Mouse (Mus musculus) adrenal gland, adult (tissue): ENCODE data around the gene Hist1h4h.
"Not testable (repeated sequence)": the region's sequence is repeated elsewhere in the genome, so short reads cannot be mapped to it uniquely, and the experiment has no call there.

Source experiments
- DNase-seq, 2 experiments: peaks; one replicate each; pipeline ENCODE4 v3.0.0; 2022 to 2023; ENCODE audit warnings: low spot score in 1 of 2; ENCODE audit not compliant: inconsistent age in 2 of 2

Gene Hist1h4h

GRCm38 (mm10) chr13:23534368-23535131, 3.7 kb downstream of the Hist1h4h start:
- DNase-seq: peak in 1 of 2 experiments; percentile 54

GRCm38 (mm10) chr13:23535137-23536075, 4.6 kb downstream of the Hist1h4h start, which contains the start of gene Hist1h3g:
Gene Hist1h3g, plus strand, starts transcription at chr13:23535422.
- peak; percentile 87 to 96 for DNase-seq

GRCm38 (mm10) chr13:23536076-23536822, 5.4 kb downstream of the Hist1h4h start:
- no peak for DNase-seq

- no peak for DNase-seq
These were observed 6.3 kb downstream of the Hist1h4h start for GRCm38 (mm10) chr13:23537006-23537710.

GRCm38 (mm10) chr13:23538249-23538648, 7.4 kb downstream of the Hist1h4h start:
- DNase-seq: no peak

GRCm38 (mm10) chr13:23539821-23540220, 9.0 kb downstream of the Hist1h4h start:
- not testable (repeated sequence) for DNase-seq

- no peak for DNase-seq
These were observed 10.6 kb downstream of the Hist1h4h start for GRCm38 (mm10) chr13:23541497-23541896.

- not testable (repeated sequence) for DNase-seq
These were observed 11.6 kb downstream of the Hist1h4h start for GRCm38 (mm10) chr13:23542225-23542980.

GRCm38 (mm10) chr13:23542999-23543607, 12.3 kb downstream of the Hist1h4h start, which contains the start of gene Hist1h2bh:
Gene Hist1h2bh, minus strand, starts transcription at chr13:23543392.
- DNase-seq: peak; percentile 76 to 95

- DNase-seq: peak; percentile 81 to 97
These were observed 13.3 kb downstream of the Hist1h4h start, which contains the start of gene Hist1h3f for GRCm38 (mm10) chr13:23543965-23544786. Gene Hist1h3f, plus strand, starts transcription at chr13:23544052.

GRCm38 (mm10) chr13:23544787-23545120, 13.9 kb downstream of the Hist1h4h start:
- not testable (repeated sequence) for DNase-seq

GRCm38 (mm10) chr13:23546694-23547093, 15.8 kb downstream of the Hist1h4h start:
- DNase-seq: no peak

GRCm38 (mm10) chr13:23550761-23551145, 19.9 kb downstream of the Hist1h4h start:
- DNase-seq: no peak

- DNase-seq: peak; percentile 85 to 95
These were observed 20.4 kb downstream of the Hist1h4h start, which contains the start of gene Hist1h4f for GRCm38 (mm10) chr13:23551146-23551834. Gene Hist1h4f, minus strand, starts transcription at chr13:23551648.

- no peak for DNase-seq
These were observed 21.4 kb downstream of the Hist1h4h start for GRCm38 (mm10) chr13:23551931-23552914.

- no peak for DNase-seq
These were observed 22.1 kb downstream of the Hist1h4h start, which contains the start of gene Hist1h1d for GRCm38 (mm10) chr13:23552962-23553361. Gene Hist1h1d, plus strand, starts transcription at chr13:23553262.
